9 mouse cellular contexts compared by ENCODE assay signal in genomic region chr3:102012611-102013211, GRCm38 (mm10). TPM values are rescaled to one million over a fixed set of nuclear protein-coding genes. Genes with fewer than 3 reads are reported as not detected.
DNase-seq lines count a peak whose midpoint lies in the region; ATAC-seq lines count a peak whose summit lies in the region.
"Had no signal": no experiment of that assay in that cellular context is flagged by ENCODE, and none has a peak within 500 bp of the region (broad histone marks: within the 10 kb centered on the region; RNA-seq: fewer than 3 reads in every experiment).

No protein-coding gene starts in this region.

- H3K27ac ChIP-seq in limb, embryonic 12.5 days: no peak overlapping the region

- no peaks in the 10 kb centered on the region for H3K36me3 ChIP-seq in limb, embryonic 12.5 days

- peak overlapping the region; percentile 37 for H3K4me3 ChIP-seq in limb, embryonic 12.5 days (replicated peaks)

- H3K9me3 ChIP-seq in limb, embryonic 12.5 days: no peaks in the 10 kb centered on the region

- H3K4me1 ChIP-seq in limb, embryonic 12.5 days (replicated peaks): peaks cover 21% of the 10 kb centered on the region

- H3K4me2 ChIP-seq in limb, embryonic 12.5 days: peak overlapping the region; percentile 60

- H3K27me3 ChIP-seq in limb, embryonic 12.5 days: peaks cover 77% of the 10 kb centered on the region

- peak overlapping the region; percentile 31; the same call in 1 of the 2 replicates for H3K9ac ChIP-seq in limb, embryonic 12.5 days (replicated peaks)

- ATAC-seq in limb, embryonic 12.5 days (ENCODE audit: insufficient number of reproducible peaks, insufficient read depth, low FRiP score, low TSS enrichment, low read depth): no peak

- DNase-seq in adrenal gland, adult (ENCODE audit: inconsistent age in 2 of 2, low spot score in 1 of 2): peak; percentile 13 to 60
- no peak for DNase-seq in adrenal gland, adult 8-10 months
- peak; percentile 37 for DNase-seq in ovary, postnatal 36 days (ENCODE audit: low spot score)
- no peak for DNase-seq in ovary, postnatal 10 days (ENCODE audit: low spot score)
- DNase-seq in frontal cortex, postnatal 36 days (ENCODE audit: low spot score in 2 of 2): peak; percentile 53 to 57
- DNase-seq in right cerebral cortex, adult 18-20 months: peak; percentile 55
- DNase-seq in spleen, postnatal 10 days (ENCODE audit: low spot score in 2 of 2): no peak

- under 1% methylated on average over 53 of the region's 53 CpGs for WGBS in limb, embryonic 12.5 days

RNA-seq across cellular contexts. Expression of gene Nhlh2, which starts 2.8 kb away (rescaled TPM):
- total RNA-seq in adrenal gland, adult 8-10 months (2022): not detected
- polyA plus RNA-seq in limb, embryonic 12.5 days (2016; fragmentation: Nextera tagmentation; extraction: Ambion mirVana): 0.15 and 0.25 TPM in 2 replicates
- total RNA-seq: liver, adult 2 months had no signal
- polyA plus RNA-seq: liver, adult 2 months had no signal

Comparison
In these comparisons a context has a peak if more than half of its experiments do, and no peak if none do; other contexts are left out.
1. DNase-seq: peak in adrenal gland, adult (2 of 2), ovary, postnatal 36 days (single experiment), frontal cortex, postnatal 36 days (2 of 2) and right cerebral cortex, adult 18-20 months (single experiment); none in adrenal gland, adult 8-10 months (single experiment), ovary, postnatal 10 days (single experiment) and spleen, postnatal 10 days (0 of 2).